Mouse (Mus musculus): ENCODE results near the gene Mrpl20. TPM values are rescaled to one million over a fixed set of nuclear protein-coding genes. Genes with fewer than 3 reads are reported as not detected.

Mrpl20 gene
- polyA plus RNA-seq, 1 experiment from 2014 or later, result 160 TPM

GRCm38 (mm10) chr4:155774971-155775740 lies 27.5 kb upstream of the Mrpl20 start:
- WGBS, result 38% methylated on average over 9 of the region's 9 CpGs
- ATAC-seq (ENCODE audit: insufficient number of reproducible peaks, insufficient read depth, low FRiP score, low read depth), result peak; percentile 24; the same call in 1 of the 2 replicates
- Histone ChIP-seq H3K36me3 (ENCODE audit: control insufficient read depth, insufficient read depth, low read length) (no peaks in the 10 kb centered on the region), H3K27me3 (ENCODE audit: control insufficient read depth, insufficient read depth, low read length) (peaks cover 35% of the 10 kb centered on the region), H3K4me1 (ENCODE audit: control insufficient read depth in 2 of 2, insufficient read depth in 2 of 2, low read length in 2 of 2) (peaks cover 29 to 49% of the 10 kb centered on the region in 2 experiments), H3K4me3 (ENCODE audit: control insufficient read depth in 1 of 2, insufficient read depth in 1 of 2, low read depth in 1 of 2, low read length in 2 of 2) (0 out of 4 replicates have a peak overlapping the region, but pooled peaks of 1 of the 2 experiments have one; percentile 45), H3K9ac (ENCODE audit: low read length) (peak overlapping the region; percentile 59; the same call in 1 of the 2 replicates), H3K27ac (replicated peaks in 1 of 2; ENCODE audit: control insufficient read depth in 1 of 2, insufficient read depth in 1 of 2, low read depth in 2 of 2, low read length in 2 of 2) (peak overlapping the region; percentile 51 to 60; a peak in 3 of 4 replicates), H3K4me2 (ENCODE audit: low read length) (peak overlapping the region; percentile 78), H3K9me3 (ENCODE audit: control insufficient read depth, low read length) (no peaks in the 10 kb centered on the region)

- Histone ChIP-seq H3K27me3 (ENCODE audit: control insufficient read depth, insufficient read depth, low read length) (peaks cover 32% of the 10 kb centered on the region), H3K9me3 (ENCODE audit: control insufficient read depth, low read length) (no peaks in the 10 kb centered on the region), H3K27ac (replicated peaks in 1 of 2; ENCODE audit: control insufficient read depth in 1 of 2, insufficient read depth in 1 of 2, low read depth in 2 of 2, low read length in 2 of 2) (peak overlapping the region; percentile 51 to 60; a peak in 2 of 4 replicates), H3K4me1 (ENCODE audit: control insufficient read depth in 2 of 2, insufficient read depth in 2 of 2, low read length in 2 of 2) (peaks cover 31 to 49% of the 10 kb centered on the region in 2 experiments), H3K9ac (ENCODE audit: low read length) (no peak overlapping the region), H3K4me2 (ENCODE audit: low read length) (0 out of 2 replicates have a peak overlapping the region, but pooled peaks have one; percentile 78), H3K4me3 (ENCODE audit: control insufficient read depth in 1 of 2, insufficient read depth in 1 of 2, low read depth in 1 of 2, low read length in 2 of 2) (no peak overlapping the region), H3K36me3 (ENCODE audit: control insufficient read depth, insufficient read depth, low read length) (no peaks in the 10 kb centered on the region)
- 51% methylated on average over 3 of the region's 3 CpGs for WGBS
- ATAC-seq (ENCODE audit: insufficient number of reproducible peaks, insufficient read depth, low FRiP score, low read depth), result no peak
Observed at GRCm38 (mm10) chr4:155775855-155776254, 26.8 kb upstream of the Mrpl20 start.

GRCm38 (mm10) chr4:155776704-155777335 lies 25.9 kb upstream of the Mrpl20 start:
- no peak overlapping the region for H3K4me2 ChIP-seq (ENCODE audit: low read length)
- no peaks in the 10 kb centered on the region for H3K36me3 ChIP-seq (ENCODE audit: control insufficient read depth, insufficient read depth, low read length)
- no peak overlapping the region for H3K4me3 ChIP-seq (ENCODE audit: control insufficient read depth in 1 of 2, insufficient read depth in 1 of 2, low read depth in 1 of 2, low read length in 2 of 2)
- ATAC-seq (ENCODE audit: insufficient number of reproducible peaks, insufficient read depth, low FRiP score, low read depth), result no peak
- peak overlapping the region in 1 of 2 experiments; percentile 44; a peak in 2 of 4 replicates for H3K27ac ChIP-seq (replicated peaks in 1 of 2; ENCODE audit: control insufficient read depth in 1 of 2, insufficient read depth in 1 of 2, low read depth in 2 of 2, low read length in 2 of 2)
- H3K9ac ChIP-seq (ENCODE audit: low read length), result no peak overlapping the region
- 48% methylated on average over 2 of the region's 2 CpGs for WGBS
- H3K27me3 ChIP-seq (ENCODE audit: control insufficient read depth, insufficient read depth, low read length), result peaks cover 22% of the 10 kb centered on the region
- no peaks in the 10 kb centered on the region for H3K9me3 ChIP-seq (ENCODE audit: control insufficient read depth, low read length)
- H3K4me1 ChIP-seq (ENCODE audit: control insufficient read depth in 2 of 2, insufficient read depth in 2 of 2, low read length in 2 of 2), result peaks cover 34 to 52% of the 10 kb centered on the region in 2 experiments

- Histone ChIP-seq H3K27me3 (ENCODE audit: control insufficient read depth, insufficient read depth, low read length) (peaks cover 14% of the 10 kb centered on the region), H3K4me3 (ENCODE audit: control insufficient read depth in 1 of 2, insufficient read depth in 1 of 2, low read depth in 1 of 2, low read length in 2 of 2) (no peak overlapping the region), H3K9ac (ENCODE audit: low read length) (no peak overlapping the region), H3K4me2 (ENCODE audit: low read length) (no peak overlapping the region), H3K4me1 (ENCODE audit: control insufficient read depth in 2 of 2, insufficient read depth in 2 of 2, low read length in 2 of 2) (peaks cover 34 to 52% of the 10 kb centered on the region in 2 experiments), H3K36me3 (ENCODE audit: control insufficient read depth, insufficient read depth, low read length) (no peaks in the 10 kb centered on the region), H3K27ac (replicated peaks in 1 of 2; ENCODE audit: control insufficient read depth in 1 of 2, insufficient read depth in 1 of 2, low read depth in 2 of 2, low read length in 2 of 2) (peak overlapping the region in 1 of 2 experiments; percentile 41; a peak in 2 of 4 replicates), H3K9me3 (ENCODE audit: control insufficient read depth, low read length) (no peaks in the 10 kb centered on the region)
- WGBS, result 38% methylated on average over 2 of the region's 2 CpGs
- ATAC-seq (ENCODE audit: insufficient number of reproducible peaks, insufficient read depth, low FRiP score, low read depth), result no peak
Observed at GRCm38 (mm10) chr4:155777816-155778215, 24.9 kb upstream of the Mrpl20 start.

GRCm38 (mm10) chr4:155779498-155779897 lies 23.2 kb upstream of the Mrpl20 start:
- Histone ChIP-seq H3K4me1 (ENCODE audit: control insufficient read depth in 2 of 2, insufficient read depth in 2 of 2, low read length in 2 of 2) (peaks cover 31 to 54% of the 10 kb centered on the region in 2 experiments), H3K4me3 (ENCODE audit: control insufficient read depth in 1 of 2, insufficient read depth in 1 of 2, low read depth in 1 of 2, low read length in 2 of 2) (no peak overlapping the region), H3K27ac (replicated peaks in 1 of 2; ENCODE audit: control insufficient read depth in 1 of 2, insufficient read depth in 1 of 2, low read depth in 2 of 2, low read length in 2 of 2) (no peak overlapping the region), H3K27me3 (ENCODE audit: control insufficient read depth, insufficient read depth, low read length) (no peaks in the 10 kb centered on the region), H3K4me2 (ENCODE audit: low read length) (no peak overlapping the region), H3K36me3 (ENCODE audit: control insufficient read depth, insufficient read depth, low read length) (no peaks in the 10 kb centered on the region), H3K9me3 (ENCODE audit: control insufficient read depth, low read length) (no peaks in the 10 kb centered on the region), H3K9ac (ENCODE audit: low read length) (no peak overlapping the region)
- no peak for ATAC-seq (ENCODE audit: insufficient number of reproducible peaks, insufficient read depth, low FRiP score, low read depth)
- 86% methylated on average over 4 of the region's 4 CpGs for WGBS

GRCm38 (mm10) chr4:155780895-155781294 lies 21.8 kb upstream of the Mrpl20 start:
- no peaks in the 10 kb centered on the region for H3K9me3 ChIP-seq (ENCODE audit: control insufficient read depth, low read length)
- H3K36me3 ChIP-seq (ENCODE audit: control insufficient read depth, insufficient read depth, low read length), result no peaks in the 10 kb centered on the region
- peak overlapping the region; percentile 21 to 61 for H3K27ac ChIP-seq (replicated peaks in 1 of 2; ENCODE audit: control insufficient read depth in 1 of 2, insufficient read depth in 1 of 2, low read depth in 2 of 2, low read length in 2 of 2)
- no peak for ATAC-seq (ENCODE audit: insufficient number of reproducible peaks, insufficient read depth, low FRiP score, low read depth)
- H3K9ac ChIP-seq (ENCODE audit: low read length), result no peak overlapping the region
- peaks cover 25 to 54% of the 10 kb centered on the region in 2 experiments for H3K4me1 ChIP-seq (ENCODE audit: control insufficient read depth in 2 of 2, insufficient read depth in 2 of 2, low read length in 2 of 2)
- WGBS, result 20% methylated on average over 6 of the region's 6 CpGs
- H3K27me3 ChIP-seq (ENCODE audit: control insufficient read depth, insufficient read depth, low read length), result no peaks in the 10 kb centered on the region
- no peak overlapping the region for H3K4me3 ChIP-seq (ENCODE audit: control insufficient read depth in 1 of 2, insufficient read depth in 1 of 2, low read depth in 1 of 2, low read length in 2 of 2)
- no peak overlapping the region for H3K4me2 ChIP-seq (ENCODE audit: low read length)

- Histone ChIP-seq H3K4me1 (ENCODE audit: control insufficient read depth in 2 of 2, insufficient read depth in 2 of 2, low read length in 2 of 2) (peaks cover 13 to 36% of the 10 kb centered on the region in 2 experiments), H3K27ac (replicated peaks in 1 of 2; ENCODE audit: control insufficient read depth in 1 of 2, insufficient read depth in 1 of 2, low read depth in 2 of 2, low read length in 2 of 2) (peak overlapping the region; percentile 79 to 85), H3K27me3 (ENCODE audit: control insufficient read depth, insufficient read depth, low read length) (no peaks in the 10 kb centered on the region), H3K9ac (ENCODE audit: low read length) (peak overlapping the region; percentile 88), H3K4me2 (ENCODE audit: low read length) (peak overlapping the region; percentile 82), H3K4me3 (ENCODE audit: control insufficient read depth in 1 of 2, insufficient read depth in 1 of 2, low read depth in 1 of 2, low read length in 2 of 2) (peak overlapping the region; percentile 68 to 71), H3K9me3 (ENCODE audit: control insufficient read depth, low read length) (no peaks in the 10 kb centered on the region), H3K36me3 (ENCODE audit: control insufficient read depth, insufficient read depth, low read length) (no peaks in the 10 kb centered on the region)
- no peak for ATAC-seq (ENCODE audit: insufficient number of reproducible peaks, insufficient read depth, low FRiP score, low read depth)
- 32% methylated on average over 16 of the region's 16 CpGs for WGBS
Observed at GRCm38 (mm10) chr4:155783486-155784080, 19.1 kb upstream of the Mrpl20 start.
